Mouse (Mus musculus) heart, embryonic 15.5 days (tissue): ENCODE measurements around the gene Drc3. TPM values are rescaled to one million over a fixed set of nuclear protein-coding genes. Genes with fewer than 3 reads are reported as not detected.

Source experiments
- ATAC-seq: fragments of 200-750 bp; cut with Nextera tagmentation; replicated peaks from 2 replicates; pipeline ENCODE4 v1.8.0; 2017; ENCODE audit warnings: low read depth, moderate TSS enrichment; ENCODE audit not compliant: insufficient number of reproducible peaks, insufficient read depth, low FRiP score
- H3K27ac ChIP-seq: fragments of 300-500 bp; sonication (generic); 2 replicates; pipeline ENCODE4 v1.5.1; 2015; ENCODE audit warnings: mild to moderate bottlenecking, inconsistent platforms
- H3K27me3 ChIP-seq: fragments of 300-500 bp; sonication (generic); 2 replicates; pipeline ENCODE4 v1.6.1; 2015; ENCODE audit warnings: inconsistent platforms
- H3K36me3 ChIP-seq: fragments of 300-500 bp; sonication (generic); 2 replicates; pipeline ENCODE4 v1.6.1; 2015; ENCODE audit warnings: mild to moderate bottlenecking, inconsistent platforms
- H3K4me1 ChIP-seq: fragments of 300-500 bp; sonication (generic); replicated peaks from 2 replicates; pipeline ENCODE4 v1.6.1; 2015; ENCODE audit warnings: inconsistent platforms
- H3K4me2 ChIP-seq: fragments of 300-500 bp; sonication (generic); 2 replicates; pipeline ENCODE4 v1.6.1; 2015; ENCODE audit warnings: inconsistent platforms, mild to moderate bottlenecking, moderate library complexity
- H3K4me3 ChIP-seq: fragments of 300-500 bp; sonication (generic); 2 replicates; pipeline ENCODE4 v1.5.1; 2015; ENCODE audit warnings: mild to moderate bottlenecking, inconsistent platforms
- H3K9ac ChIP-seq: fragments of 300-500 bp; sonication (generic); 2 replicates; pipeline ENCODE4 v1.6.1; 2015; ENCODE audit warnings: mild to moderate bottlenecking, inconsistent platforms
- H3K9me3 ChIP-seq: fragments of 300-500 bp; sonication (generic); replicated peaks from 2 replicates; pipeline ENCODE4 v1.6.1; 2016; ENCODE audit warnings: inconsistent platforms
- WGBS: fragments of 180-500 bp; shearing (Covaris S2); methylation state at CpG from one replicate; pipeline ENCODE4 v1.1.7; 2015; ENCODE audit warnings: mixed read lengths; 5-methylcytosine and 5-hydroxymethylcytosine counted together
- polyA plus RNA-seq: library from polyadenylated mRNA; unstranded; fragments of >200 nt; fragmentation: Nextera tagmentation; extraction: Ambion mirVana; gene quantifications from 2 replicates; pipeline ENCODE4 v1.2.1, GENCODE M21; 2015

Drc3 gene
- polyA plus RNA-seq = 2.9 and 3.1 TPM in 2 replicates

GRCm38 (mm10) chr11:60352559-60353411 lies at the start of gene Drc3, which contains the start of gene Tom1l2:
Gene Drc3, plus strand, starts transcription at chr11:60353329.
Gene Tom1l2, minus strand, starts transcription at chr11:60352905.
- peak within 1 kb of the TSS; percentile 72 for H3K4me3 ChIP-seq
- H3K4me1 ChIP-seq = peaks cover 26% of the 10 kb centered on the region
- H3K27ac ChIP-seq = peak within 1 kb of the TSS; percentile 89
- H3K9me3 ChIP-seq = no peaks in the 10 kb centered on the region
- H3K36me3 ChIP-seq = no peaks in the 10 kb centered on the region
- ATAC-seq = peak; percentile 99
- under 1% methylated on average over 57 of the region's 57 CpGs for WGBS
- no peaks in the 10 kb centered on the region for H3K27me3 ChIP-seq
- H3K4me2 ChIP-seq = peak within 1 kb of the TSS; percentile 82
- H3K9ac ChIP-seq = peak within 1 kb of the TSS; percentile 74

- no peak overlapping the region for H3K4me2 ChIP-seq
- peaks cover 43% of the 10 kb centered on the region for H3K4me1 ChIP-seq
- no peaks in the 10 kb centered on the region for H3K27me3 ChIP-seq
- H3K9me3 ChIP-seq = no peaks in the 10 kb centered on the region
- H3K36me3 ChIP-seq = no peaks in the 10 kb centered on the region
- H3K27ac ChIP-seq = no peak overlapping the region
- ATAC-seq = no peak
- no peak overlapping the region for H3K9ac ChIP-seq
- H3K4me3 ChIP-seq = no peak overlapping the region
- WGBS = 39% methylated on average over 2 of the region's 2 CpGs
These were observed 49.6 kb upstream of the Drc3 start for GRCm38 (mm10) chr11:60303497-60303896.

GRCm38 (mm10) chr11:60305611-60306010 lies 47.5 kb upstream of the Drc3 start:
- Histone ChIP-seq H3K36me3 (no peaks in the 10 kb centered on the region), H3K4me3 (no peak overlapping the region), H3K4me2 (no peak overlapping the region), H3K27me3 (no peaks in the 10 kb centered on the region), H3K4me1 (peaks cover 48% of the 10 kb centered on the region), H3K9ac (no peak overlapping the region), H3K27ac (no peak overlapping the region), H3K9me3 (no peaks in the 10 kb centered on the region)
- ATAC-seq = no peak
- WGBS = 67% methylated on average over 4 of the region's 4 CpGs

GRCm38 (mm10) chr11:60306834-60307233 lies 46.3 kb upstream of the Drc3 start:
- Histone ChIP-seq H3K4me2 (no peak overlapping the region), H3K9me3 (no peaks in the 10 kb centered on the region), H3K4me1 (peaks cover 52% of the 10 kb centered on the region), H3K27ac (no peak overlapping the region), H3K4me3 (no peak overlapping the region), H3K9ac (no peak overlapping the region), H3K36me3 (no peaks in the 10 kb centered on the region), H3K27me3 (no peaks in the 10 kb centered on the region)
- WGBS = 70% methylated on average over 4 of the region's 4 CpGs
- no peak for ATAC-seq

GRCm38 (mm10) chr11:60307375-60307825 lies 45.7 kb upstream of the Drc3 start:
- Histone ChIP-seq H3K36me3 (no peaks in the 10 kb centered on the region), H3K4me3 (no peak overlapping the region), H3K27ac (no peak overlapping the region), H3K27me3 (no peaks in the 10 kb centered on the region), H3K4me2 (no peak overlapping the region), H3K9ac (no peak overlapping the region), H3K4me1 (peaks cover 52% of the 10 kb centered on the region), H3K9me3 (no peaks in the 10 kb centered on the region)
- 86% methylated on average over 2 of the region's 2 CpGs for WGBS
- no peak for ATAC-seq

GRCm38 (mm10) chr11:60308061-60308460 lies 45.1 kb upstream of the Drc3 start:
- Histone ChIP-seq H3K9ac (no peak overlapping the region), H3K4me3 (no peak overlapping the region)

GRCm38 (mm10) chr11:60308506-60309116 lies 44.5 kb upstream of the Drc3 start:
- WGBS = 56% methylated on average over 12 of the region's 12 CpGs
- ATAC-seq = no peak
- Histone ChIP-seq H3K9ac (no peak overlapping the region), H3K4me2 (no peak overlapping the region), H3K27ac (peak overlapping the region; percentile 75), H3K4me1 (peaks cover 46% of the 10 kb centered on the region), H3K27me3 (no peaks in the 10 kb centered on the region), H3K36me3 (no peaks in the 10 kb centered on the region), H3K9me3 (no peaks in the 10 kb centered on the region), H3K4me3 (no peak overlapping the region)

More at GRCm38 (mm10) chr11:60308061-60308460, 45.1 kb upstream of the Drc3 start:
- ATAC-seq = no peak
- Histone ChIP-seq H3K27ac (peak overlapping the region; percentile 75), H3K9me3 (no peaks in the 10 kb centered on the region), H3K4me2 (no peak overlapping the region), H3K4me1 (peaks cover 51% of the 10 kb centered on the region), H3K27me3 (no peaks in the 10 kb centered on the region), H3K36me3 (no peaks in the 10 kb centered on the region)
- WGBS = 73% methylated on average over 2 of the region's 2 CpGs

- Histone ChIP-seq H3K9me3 (no peaks in the 10 kb centered on the region), H3K27ac (no peak overlapping the region), H3K4me2 (no peak overlapping the region), H3K27me3 (no peaks in the 10 kb centered on the region), H3K36me3 (no peaks in the 10 kb centered on the region), H3K9ac (no peak overlapping the region), H3K4me1 (peaks cover 45% of the 10 kb centered on the region), H3K4me3 (no peak overlapping the region)
- ATAC-seq = no peak
These were observed 43.3 kb upstream of the Drc3 start for GRCm38 (mm10) chr11:60309875-60310274.

- H3K36me3 ChIP-seq = no peaks in the 10 kb centered on the region
- ATAC-seq = peak; percentile 78; the same call in 1 of the 2 replicates
- no peak overlapping the region for H3K9ac ChIP-seq
- 8% methylated on average over 8 of the region's 8 CpGs for WGBS
- H3K27me3 ChIP-seq = no peaks in the 10 kb centered on the region
- no peak overlapping the region for H3K4me3 ChIP-seq
- H3K27ac ChIP-seq = peak overlapping the region; percentile 76
- H3K4me2 ChIP-seq = peak overlapping the region; percentile 50
- H3K9me3 ChIP-seq = no peaks in the 10 kb centered on the region
- H3K4me1 ChIP-seq = peaks cover 42% of the 10 kb centered on the region
These were observed 41.9 kb upstream of the Drc3 start for GRCm38 (mm10) chr11:60311025-60311854.

GRCm38 (mm10) chr11:60316250-60316649 lies 36.9 kb upstream of the Drc3 start:
- Histone ChIP-seq H3K4me2 (no peak overlapping the region), H3K9me3 (no peaks in the 10 kb centered on the region), H3K4me1 (peaks cover 45% of the 10 kb centered on the region), H3K9ac (no peak overlapping the region), H3K36me3 (no peaks in the 10 kb centered on the region), H3K27me3 (no peaks in the 10 kb centered on the region), H3K27ac (no peak overlapping the region), H3K4me3 (no peak overlapping the region)
- WGBS = 63% methylated on average over 7 of the region's 7 CpGs
- ATAC-seq = no peak

GRCm38 (mm10) chr11:60316883-60317282 lies 36.2 kb upstream of the Drc3 start:
- Histone ChIP-seq H3K27ac (no peak overlapping the region), H3K4me3 (no peak overlapping the region), H3K9ac (no peak overlapping the region), H3K9me3 (no peaks in the 10 kb centered on the region), H3K4me1 (peaks cover 43% of the 10 kb centered on the region), H3K27me3 (no peaks in the 10 kb centered on the region), H3K36me3 (no peaks in the 10 kb centered on the region), H3K4me2 (no peak overlapping the region)
- no peak for ATAC-seq
- WGBS = 77% methylated on average over 8 of the region's 8 CpGs
